Mouse (Mus musculus) heart, postnatal 10 days (tissue): ENCODE measurements around the gene Enpp3. TPM values are rescaled to one million over a fixed set of nuclear protein-coding genes. Genes with fewer than 3 reads are reported as not detected.
"Not testable (repeated sequence)": the region's sequence is repeated elsewhere in the genome, so short reads cannot be mapped to it uniquely, and the experiment has no call there.

ENCODE experiments used
- DNase-seq, 2 experiments: peaks; one replicate each; pipeline ENCODE4 v3.0.0; 2021
- intact Hi-C: fragments of 180-260 bp; cut with DNase I; formaldehyde crosslinking; loops from one replicate; pipeline ENCODE4 v1.15.1; 2025
- total RNA-seq, 2 experiments: library from RNA; stranded (reverse); gene quantifications; 2 replicates each; pipeline ENCODE4 v1.2.3; 2021

The Enpp3 gene
- total RNA-seq, 2 experiments from 2014 or later = 7.6 to 8.3 TPM

GRCm38 (mm10) chr10:24823697-24824535, 18.7 kb downstream of the Enpp3 start:
- peak in 1 of 2 experiments; percentile 29 for DNase-seq
- intact Hi-C loops = no loop called here

- no peak for DNase-seq
- intact Hi-C loops = no loop called here
Observed at GRCm38 (mm10) chr10:24823265-24823664, 19.4 kb downstream of the Enpp3 start.

GRCm38 (mm10) chr10:24822842-24823241, 19.8 kb downstream of the Enpp3 start:
- DNase-seq = no peak
- intact Hi-C loops = no loop called here

GRCm38 (mm10) chr10:24821990-24822676, 20.5 kb downstream of the Enpp3 start:
- DNase-seq = no peak
- intact Hi-C loops = no loop called here

GRCm38 (mm10) chr10:24819526-24819925, 23.1 kb downstream of the Enpp3 start:
- intact Hi-C loops = no loop called here
- no peak for DNase-seq

- intact Hi-C loops = no loop called here
- DNase-seq = peak; percentile 24 to 30
Observed at GRCm38 (mm10) chr10:24810639-24811038, 32.0 kb downstream of the Enpp3 start.

- DNase-seq = no peak
- intact Hi-C loops = no loop called here
Observed at GRCm38 (mm10) chr10:24806756-24807155, 35.9 kb downstream of the Enpp3 start.

- no peak for DNase-seq
- intact Hi-C loops = no loop called here
Observed at GRCm38 (mm10) chr10:24805876-24806275, 36.7 kb downstream of the Enpp3 start.

GRCm38 (mm10) chr10:24805173-24805572, 37.5 kb downstream of the Enpp3 start:
- intact Hi-C loops = no loop called here

GRCm38 (mm10) chr10:24802742-24803244, 39.8 kb downstream of the Enpp3 start:
- DNase-seq, intact Hi-C loops: not testable (repeated sequence)

More at GRCm38 (mm10) chr10:24805173-24805572, 37.5 kb downstream of the Enpp3 start:
- DNase-seq = no peak

- no peak for DNase-seq
- intact Hi-C loops = no loop called here
Observed at GRCm38 (mm10) chr10:24801796-24802195, 40.8 kb downstream of the Enpp3 start.

GRCm38 (mm10) chr10:24797246-24797645, 45.4 kb downstream of the Enpp3 start:
- intact Hi-C loops = loop anchor here (5.0 kb wide), 2 partner anchors 40 to 100 kb away; no protein-coding TSS in a partner anchor

GRCm38 (mm10) chr10:24792756-24793155, 49.9 kb downstream of the Enpp3 start:
- intact Hi-C loops = no loop called here
- no peak for DNase-seq

More at GRCm38 (mm10) chr10:24797246-24797645, 45.4 kb downstream of the Enpp3 start:
- DNase-seq = peak; percentile 57 to 82

GRCm38 (mm10) chr10:24789747-24790545, 52.7 kb downstream of the Enpp3 start:
- DNase-seq = peak; percentile 42 to 73
- intact Hi-C loops = loop anchor here (2.0 kb wide), 1 partner anchor 159 kb away; no protein-coding TSS in a partner anchor

- no peak for DNase-seq
- intact Hi-C loops = no loop called here
Observed at GRCm38 (mm10) chr10:24785345-24785744, 57.3 kb downstream of the Enpp3 start.

GRCm38 (mm10) chr10:24784624-24785276, 57.9 kb downstream of the Enpp3 start:
- intact Hi-C loops = no loop called here
- DNase-seq = no peak

GRCm38 (mm10) chr10:24783946-24784345, 58.7 kb downstream of the Enpp3 start:
- intact Hi-C loops = no loop called here
- no peak for DNase-seq

GRCm38 (mm10) chr10:24778643-24779020, 64.0 kb downstream of the Enpp3 start:
- DNase-seq = no peak
- intact Hi-C loops = no loop called here

- intact Hi-C loops = no loop called here
- DNase-seq = peak; percentile 76 to 82
Observed at GRCm38 (mm10) chr10:24777916-24778642, 64.5 kb downstream of the Enpp3 start.
